Mouse (Mus musculus): ENCODE data around the gene Def6. TPM values are rescaled to one million over a fixed set of nuclear protein-coding genes. Genes with fewer than 3 reads are reported as not detected.

The Def6 gene
- total and polyA plus RNA-seq, 3 experiments, result 121 to 154 TPM; not detected in 1

GRCm38 (mm10) chr17:28237362-28237761 lies 29.8 kb downstream of the Def6 start:
- H3K4me3 ChIP-seq (ENCODE audit: control insufficient read depth in 1 of 2, insufficient read depth in 1 of 2, low read depth in 2 of 2, low read length in 2 of 2), result no peak overlapping the region

GRCm38 (mm10) chr17:28237874-28238273 lies 30.3 kb downstream of the Def6 start:
- Histone ChIP-seq H3K9me3 (replicated peaks; ENCODE audit: insufficient read depth, low read length) (no peaks in the 10 kb centered on the region), H3K9ac (ENCODE audit: control insufficient read depth, low read depth, low read length, poor library complexity, severe bottlenecking) (no peak overlapping the region), H3K4me1 (ENCODE audit: control insufficient read depth in 1 of 2, insufficient read depth in 2 of 2, low read length in 2 of 2) (peaks cover 0 to 18% of the 10 kb centered on the region in 2 experiments; a peak in 3 of 4 replicates), H3K36me3 (ENCODE audit: control insufficient read depth in 1 of 2, insufficient read depth in 2 of 2, low read length in 2 of 2) (peaks cover 0 to 9% of the 10 kb centered on the region in 2 experiments; a peak in 3 of 4 replicates), H3K79me2 (ENCODE audit: control insufficient read depth, insufficient read depth, low read length, poor library complexity) (peaks cover 5% of the 10 kb centered on the region), H3K4me3 (ENCODE audit: control insufficient read depth in 1 of 2, insufficient read depth in 1 of 2, low read depth in 2 of 2, low read length in 2 of 2) (no peak overlapping the region), H3K27ac (ENCODE audit: control insufficient read depth, low read depth, low read length) (peak overlapping the region; percentile 32), H3K27me3 (ENCODE audit: control insufficient read depth in 1 of 2, insufficient read depth in 2 of 2, low read length in 2 of 2) (no peaks in the 10 kb centered on the region)
- no peak for DNase-seq (ENCODE audit: low read depth, low spot score)
- no peak for TF ChIP-seq HCFC1 (IDR thresholded peaks at IDR 0.05; ENCODE audit: low read depth, low read length)
- no peak for TF ChIP-seq CHD1 (IDR thresholded peaks at IDR 0.05; ENCODE audit: low read depth, low read length)
- no peak for TF ChIP-seq POLR2A (IDR thresholded peaks at IDR 0.05; ENCODE audit: control insufficient read depth in 1 of 2, insufficient read depth in 1 of 2, low read depth in 1 of 2, low read length in 2 of 2, poor library complexity in 1 of 2)
- no peak for TF ChIP-seq NELFE (IDR thresholded peaks at IDR 0.05; ENCODE audit: low read depth, low read length)
- no peak for TF ChIP-seq USF2 (IDR thresholded peaks at IDR 0.05; ENCODE audit: borderline replicate concordance in 1 of 2, insufficient read depth in 1 of 2, low read depth in 1 of 2, low read length in 2 of 2)
- peak in 1 of 2 experiments; percentile 57; a peak in 2 of 4 replicates for TF ChIP-seq EP300 (IDR thresholded peaks at IDR 0.05; ENCODE audit: low read depth in 1 of 2, low read length in 2 of 2)
- peak; percentile 11; the same call in 1 of the 2 replicates for TF ChIP-seq TCF12 (IDR thresholded peaks at IDR 0.05; ENCODE audit: low read depth, low read length)
- TF ChIP-seq JUND (IDR thresholded peaks at IDR 0.05; ENCODE audit: low read depth, low read length), result no peak
- no peak for TF ChIP-seq CHD2 (IDR thresholded peaks at IDR 0.05; ENCODE audit: low read length)
- TF ChIP-seq ETS1 (IDR thresholded peaks at IDR 0.05; ENCODE audit: low read depth, low read length), result no peak
- no peak for TF ChIP-seq ZC3H11A (IDR thresholded peaks at IDR 0.05; ENCODE audit: low read depth, low read length)
- no peak for TF ChIP-seq SMC3 (IDR thresholded peaks at IDR 0.05; ENCODE audit: low read depth, low read length)
- TF ChIP-seq UBTF (IDR thresholded peaks at IDR 0.05; ENCODE audit: borderline replicate concordance, insufficient read depth, low read depth, low read length), result no peak
- TF ChIP-seq MAFK (IDR thresholded peaks at IDR 0.05; ENCODE audit: borderline replicate concordance, low read depth, low read length), result no peak
- no peak for TF ChIP-seq USF1 (IDR thresholded peaks at IDR 0.05; ENCODE audit: low read depth, low read length)
- no peak for TF ChIP-seq ZKSCAN1 (IDR thresholded peaks at IDR 0.05; ENCODE audit: low read depth, low read length)
- no peak for TF ChIP-seq MYB (IDR thresholded peaks at IDR 0.05; ENCODE audit: low read depth, low read length)
- no peak for TF ChIP-seq KAT2A (conservative IDR thresholded peaks at IDR 0.05; ENCODE audit: low read depth, low read length)
- no peak for TF ChIP-seq TBP (IDR thresholded peaks at IDR 0.05; ENCODE audit: low read depth, low read length)
- TF ChIP-seq MYC (IDR thresholded peaks at IDR 0.05; ENCODE audit: low read depth, low read length), result no peak
- TF ChIP-seq RCOR1 (IDR thresholded peaks at IDR 0.05; ENCODE audit: low read depth, low read length), result 0 out of 2 replicates have a peak, but pooled peaks have one; percentile 9
- TF ChIP-seq ELF1 (IDR thresholded peaks at IDR 0.05; ENCODE audit: low read depth, low read length), result no peak
- no peak for TF ChIP-seq BHLHE40 (IDR thresholded peaks at IDR 0.05; ENCODE audit: borderline replicate concordance, low read depth, low read length)
- 0 out of 2 replicates have a peak, but pooled peaks have one; percentile 25 for TF ChIP-seq GATA1 (IDR thresholded peaks at IDR 0.05; ENCODE audit: low read depth, low read length)
- no peak for TF ChIP-seq NRF1 (IDR thresholded peaks at IDR 0.05; ENCODE audit: insufficient read depth, low read depth, low read length, poor library complexity, severe bottlenecking)
- TF ChIP-seq MAX (IDR thresholded peaks at IDR 0.05; ENCODE audit: low read length), result no peak

More at GRCm38 (mm10) chr17:28237362-28237761, 29.8 kb downstream of the Def6 start:
- Histone ChIP-seq H3K4me1 (ENCODE audit: control insufficient read depth in 1 of 2, insufficient read depth in 2 of 2, low read length in 2 of 2) (peaks cover 0 to 18% of the 10 kb centered on the region in 2 experiments; a peak in 3 of 4 replicates), H3K9ac (ENCODE audit: control insufficient read depth, low read depth, low read length, poor library complexity, severe bottlenecking) (no peak overlapping the region), H3K9me3 (replicated peaks; ENCODE audit: insufficient read depth, low read length) (no peaks in the 10 kb centered on the region), H3K36me3 (ENCODE audit: control insufficient read depth in 1 of 2, insufficient read depth in 2 of 2, low read length in 2 of 2) (peaks cover 0 to 9% of the 10 kb centered on the region in 2 experiments; a peak in 3 of 4 replicates), H3K27me3 (ENCODE audit: control insufficient read depth in 1 of 2, insufficient read depth in 2 of 2, low read length in 2 of 2) (no peaks in the 10 kb centered on the region), H3K79me2 (ENCODE audit: control insufficient read depth, insufficient read depth, low read length, poor library complexity) (peaks cover 7% of the 10 kb centered on the region), H3K27ac (ENCODE audit: control insufficient read depth, low read depth, low read length) (no peak overlapping the region)
- TF ChIP-seq POLR2AphosphoS2 (IDR thresholded peaks at IDR 0.05; ENCODE audit: low read length), result no peak
- TF ChIP-seq ETS1 (IDR thresholded peaks at IDR 0.05; ENCODE audit: low read depth, low read length), result no peak
- no peak for TF ChIP-seq MEF2A (IDR thresholded peaks at IDR 0.05; ENCODE audit: extremely low read depth, insufficient replicate concordance, low read depth, low read length, poor library complexity, severe bottlenecking)
- TF ChIP-seq CTCF (IDR thresholded peaks at IDR 0.05 in 2 of 3, conservative IDR thresholded peaks at IDR 0.05 in 1 of 3; ENCODE audit: control insufficient read depth in 1 of 3, insufficient read depth in 1 of 3, low read depth in 2 of 3, low read length in 3 of 3, poor library complexity in 1 of 3, severe bottlenecking in 1 of 3), result no peak
- no peak for TF ChIP-seq BHLHE40 (IDR thresholded peaks at IDR 0.05; ENCODE audit: borderline replicate concordance, low read depth, low read length)
- no peak for TF ChIP-seq POLR2A (IDR thresholded peaks at IDR 0.05; ENCODE audit: control insufficient read depth in 1 of 2, insufficient read depth in 1 of 2, low read depth in 1 of 2, low read length in 2 of 2, poor library complexity in 1 of 2)
- no peak for TF ChIP-seq RAD21 (IDR thresholded peaks at IDR 0.05; ENCODE audit: low read depth, low read length)
- no peak for TF ChIP-seq MXI1 (IDR thresholded peaks at IDR 0.05; ENCODE audit: low read depth, low read length)
- TF ChIP-seq TAL1 (IDR thresholded peaks at IDR 0.05; ENCODE audit: low read length), result no peak
- no peak for TF ChIP-seq KAT2A (conservative IDR thresholded peaks at IDR 0.05; ENCODE audit: low read depth, low read length)
- no peak for TF ChIP-seq TBP (IDR thresholded peaks at IDR 0.05; ENCODE audit: low read depth, low read length)
- TF ChIP-seq GABPA (IDR thresholded peaks at IDR 0.05; ENCODE audit: low read depth, low read length), result no peak
- no peak for TF ChIP-seq CHD2 (IDR thresholded peaks at IDR 0.05; ENCODE audit: low read length)
- TF ChIP-seq NRF1 (IDR thresholded peaks at IDR 0.05; ENCODE audit: insufficient read depth, low read depth, low read length, poor library complexity, severe bottlenecking), result no peak
- DNase-seq (ENCODE audit: low read depth, low spot score), result no peak
